Mouse (Mus musculus) C2C12 (cell line): ENCODE data around the gene Rbm6. TPM values are rescaled to one million over a fixed set of nuclear protein-coding genes. Genes with fewer than 3 reads are reported as not detected.

Experiments
- H3K27me3 ChIP-seq: one replicate; pipeline ENCODE4 v1.6.1; 2011; ENCODE audit not compliant: control insufficient read depth, insufficient read depth, insufficient read length
- H3K36me3 ChIP-seq: one replicate; pipeline ENCODE4 v1.6.1; 2011; ENCODE audit not compliant: control insufficient read depth, insufficient read depth
- H3K4me3 ChIP-seq: one replicate; pipeline ENCODE4 v1.5.1; 2011; ENCODE audit warnings: mild to moderate bottlenecking, control low read depth; ENCODE audit not compliant: poor library complexity, insufficient read depth, severe bottlenecking
- H3K79me2 ChIP-seq: one replicate; pipeline ENCODE4 v1.6.1; 2011; ENCODE audit not compliant: control insufficient read depth, insufficient read depth
- H3K79me3 ChIP-seq: one replicate; pipeline ENCODE4 v1.6.1; 2011; ENCODE audit warnings: low read depth, control low read depth
- H3ac ChIP-seq: one replicate; pipeline ENCODE3; 2011; ENCODE audit warnings: low read depth; ENCODE audit not compliant: control insufficient read depth, insufficient read length
- CEBPB ChIP-seq: IDR thresholded peaks from one replicate; pipeline ENCODE4 v1.6.1; 2011; ENCODE audit warnings: low read depth, mild to moderate bottlenecking, control low read depth, moderate library complexity
- CTCF ChIP-seq: IDR thresholded peaks from one replicate; pipeline ENCODE4 v1.5.1; 2011; ENCODE audit not compliant: control insufficient read depth, insufficient read depth, insufficient read length
- FOSL1 ChIP-seq: IDR thresholded peaks from one replicate; pipeline ENCODE4 v1.8.0; 2011; ENCODE audit warnings: mild to moderate bottlenecking, low read length; ENCODE audit not compliant: poor library complexity, insufficient read depth, severe bottlenecking
- MAX ChIP-seq: IDR thresholded peaks from one replicate; pipeline ENCODE4 v1.6.1; 2011; ENCODE audit warnings: mild to moderate bottlenecking, control low read depth
- MYOD1 ChIP-seq: IDR thresholded peaks from one replicate; pipeline ENCODE4 v1.6.1; 2011; ENCODE audit warnings: low read depth; ENCODE audit not compliant: control insufficient read depth, insufficient read length
- MYOG ChIP-seq: IDR thresholded peaks from one replicate; pipeline ENCODE4 v1.6.1; 2011; ENCODE audit not compliant: control insufficient read depth, insufficient read length; ENCODE audit errors: extremely low read depth
- USF1 ChIP-seq: IDR thresholded peaks from one replicate; pipeline ENCODE4 v1.6.1; 2011; ENCODE audit warnings: low read depth, mild to moderate bottlenecking, control low read depth, moderate library complexity
- polyA plus RNA-seq: library from polyadenylated mRNA; unstranded; fragments of >200 nt; fragmentation: generic; extraction: Trizol; gene quantifications from one replicate; pipeline ENCODE4 v1.2.1, GENCODE M21; 2012; ENCODE audit warnings: missing spikeins

Gene Rbm6
- polyA plus RNA-seq, 1 experiment = 12.9 TPM

GRCm38 (mm10) chr9:107768851-107769250, 104.2 kb downstream of the Rbm6 start:
- TF ChIP-seq FOSL1 (no peak), USF1 (no peak), MAX (no peak), MYOG (no peak), CEBPB (no peak), CTCF (no peak), MYOD1 (no peak)
- peaks cover 40% of the 10 kb centered on the region for H3K79me2 ChIP-seq
- no peak overlapping the region for H3K4me3 ChIP-seq
- no peaks in the 10 kb centered on the region for H3K27me3 ChIP-seq
- H3K79me3 ChIP-seq = peaks cover 36% of the 10 kb centered on the region
- peaks cover 59% of the 10 kb centered on the region for H3K36me3 ChIP-seq
- H3ac ChIP-seq = no peak overlapping the region

- no peak overlapping the region for H3ac ChIP-seq
- peaks cover 89% of the 10 kb centered on the region for H3K36me3 ChIP-seq
- H3K4me3 ChIP-seq = no peak overlapping the region
- TF ChIP-seq MAX = no peak
- no peak for TF ChIP-seq CEBPB
- no peak for TF ChIP-seq FOSL1
- no peak for TF ChIP-seq MYOG
- no peak for TF ChIP-seq MYOD1
- no peak for TF ChIP-seq USF1
- no peak for TF ChIP-seq CTCF
- no peaks in the 10 kb centered on the region for H3K79me2 ChIP-seq
- peaks cover 1% of the 10 kb centered on the region for H3K79me3 ChIP-seq
- no peaks in the 10 kb centered on the region for H3K27me3 ChIP-seq
Observed at GRCm38 (mm10) chr9:107759593-107759992, 113.4 kb downstream of the Rbm6 start.

GRCm38 (mm10) chr9:107750378-107750777, 122.7 kb downstream of the Rbm6 start:
- Histone ChIP-seq H3K36me3 (peaks cover 91% of the 10 kb centered on the region), H3K79me3 (no peaks in the 10 kb centered on the region), H3ac (no peak overlapping the region), H3K79me2 (no peaks in the 10 kb centered on the region), H3K27me3 (no peaks in the 10 kb centered on the region), H3K4me3 (no peak overlapping the region)
- TF ChIP-seq MAX (no peak), CEBPB (no peak), FOSL1 (no peak), CTCF (no peak), MYOD1 (no peak), USF1 (no peak), MYOG (no peak)

GRCm38 (mm10) chr9:107748063-107748462, 125.0 kb downstream of the Rbm6 start:
- TF ChIP-seq CEBPB (no peak), USF1 (no peak), FOSL1 (no peak), MAX (no peak), MYOD1 (no peak), MYOG (no peak), CTCF (no peak)
- no peaks in the 10 kb centered on the region for H3K27me3 ChIP-seq
- H3K79me2 ChIP-seq = no peaks in the 10 kb centered on the region
- H3ac ChIP-seq = no peak overlapping the region
- H3K36me3 ChIP-seq = peaks cover 99% of the 10 kb centered on the region
- no peaks in the 10 kb centered on the region for H3K79me3 ChIP-seq
- H3K4me3 ChIP-seq = no peak overlapping the region

DNA sequence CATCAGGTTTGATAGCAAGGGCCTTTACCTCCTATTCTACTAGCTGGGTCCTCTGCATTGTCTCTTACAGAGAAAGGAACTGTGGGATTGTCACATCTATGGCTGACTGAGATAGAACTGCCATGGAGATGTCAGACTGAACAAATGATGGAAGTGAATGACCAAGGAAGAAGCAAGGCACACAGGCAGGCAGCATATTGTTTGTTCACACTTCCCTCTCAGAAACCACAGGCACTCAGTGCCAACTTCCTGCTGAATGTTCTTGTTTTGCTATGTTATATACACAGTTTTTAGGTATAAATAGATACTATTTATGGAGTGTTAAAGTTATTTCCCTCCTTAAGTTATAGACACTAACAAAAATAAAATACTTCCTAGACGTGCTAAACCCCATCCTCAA, 125.7 kb downstream of the Rbm6 start:
- TF ChIP-seq CEBPB = no peak
- no peak for TF ChIP-seq MYOD1
- no peak for TF ChIP-seq FOSL1
- TF ChIP-seq CTCF = no peak
- TF ChIP-seq USF1 = no peak
- TF ChIP-seq MYOG = no peak
- TF ChIP-seq MAX = no peak

GRCm38 (mm10) chr9:107746679-107747078, 126.4 kb downstream of the Rbm6 start:
- Histone ChIP-seq H3K36me3 (peaks cover 99% of the 10 kb centered on the region), H3K79me2 (no peaks in the 10 kb centered on the region), H3K4me3 (no peak overlapping the region), H3K27me3 (no peaks in the 10 kb centered on the region), H3K79me3 (no peaks in the 10 kb centered on the region), H3ac (no peak overlapping the region)
- TF ChIP-seq MAX = no peak
- TF ChIP-seq MYOG = no peak
- TF ChIP-seq CTCF = no peak
- no peak for TF ChIP-seq CEBPB
- TF ChIP-seq FOSL1 = no peak
- no peak for TF ChIP-seq USF1
- no peak for TF ChIP-seq MYOD1

More for the DNA sequence above, 125.7 kb downstream of the Rbm6 start:
- H3K27me3 ChIP-seq = no peaks in the 10 kb centered on the region
- no peaks in the 10 kb centered on the region for H3K79me3 ChIP-seq
- no peak overlapping the region for H3ac ChIP-seq
- no peaks in the 10 kb centered on the region for H3K79me2 ChIP-seq
- no peak overlapping the region for H3K4me3 ChIP-seq
- peaks cover 99% of the 10 kb centered on the region for H3K36me3 ChIP-seq

DNA sequence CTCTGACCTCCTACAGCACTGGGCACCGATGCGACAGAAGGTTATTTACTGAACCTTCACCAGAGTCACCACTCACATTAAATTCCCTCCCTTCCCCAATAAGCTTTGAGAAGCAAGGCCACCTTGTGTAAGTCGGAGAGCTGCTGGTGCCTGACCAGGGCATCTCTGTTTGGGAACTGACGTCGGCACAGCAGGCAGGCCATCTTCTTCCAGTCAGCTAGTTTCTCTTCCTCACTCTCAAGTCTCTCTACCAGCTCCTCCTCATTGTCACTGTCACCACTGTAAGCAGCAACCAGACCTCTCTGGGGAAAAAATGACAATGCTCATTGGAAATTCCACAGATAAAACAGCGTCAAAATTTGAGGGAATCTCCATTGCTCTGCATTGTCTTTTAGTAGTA, 129.0 kb downstream of the Rbm6 start:
- no peak for TF ChIP-seq MAX
- no peak for TF ChIP-seq USF1
- TF ChIP-seq MYOD1 = no peak
- no peak for TF ChIP-seq CEBPB
- TF ChIP-seq FOSL1 = no peak
- TF ChIP-seq CTCF = no peak
- TF ChIP-seq MYOG = no peak
- no peak overlapping the region for H3ac ChIP-seq
- no peak overlapping the region for H3K4me3 ChIP-seq
- H3K79me2 ChIP-seq = no peaks in the 10 kb centered on the region
- no peaks in the 10 kb centered on the region for H3K79me3 ChIP-seq
- peaks cover 99% of the 10 kb centered on the region for H3K36me3 ChIP-seq
- H3K27me3 ChIP-seq = no peaks in the 10 kb centered on the region
